Mouse (Mus musculus) gastrocnemius, postnatal 4 days (tissue): Measurements from ENCODE around the gene Usp51. TPM values are rescaled to one million over a fixed set of nuclear protein-coding genes. Genes with fewer than 3 reads are reported as not detected.
A peak's percentile ranks its signal among the peaks of the same experiment; 100 is the strongest.
"Not testable (repeated sequence)": the region's sequence is repeated elsewhere in the genome, so short reads cannot be mapped to it uniquely, and the experiment has no call there.

Source experiments
- DNase-seq, 2 experiments: peaks; one replicate each; pipeline ENCODE4 v3.0.0; 2021 to 2022; ENCODE audit warnings: low spot score in 2 of 2, mixed read lengths in 2 of 2
- long read RNA-seq, 2 experiments: library from polyadenylated mRNA; stranded (forward); transcript quantifications; one replicate each; pipeline ENCODE4 v2.0.0; 2021
- total RNA-seq, 2 experiments: library from RNA; stranded (reverse); gene quantifications; 2 replicates each; pipeline ENCODE4 v1.2.3; 2021

The Usp51 gene
- under 1 TPM; 0.59 to 0.73 TPM for total RNA-seq
- long read RNA-seq, experiment 1 = 0 reads
- long read RNA-seq, experiment 2 = 0 reads

DNA sequence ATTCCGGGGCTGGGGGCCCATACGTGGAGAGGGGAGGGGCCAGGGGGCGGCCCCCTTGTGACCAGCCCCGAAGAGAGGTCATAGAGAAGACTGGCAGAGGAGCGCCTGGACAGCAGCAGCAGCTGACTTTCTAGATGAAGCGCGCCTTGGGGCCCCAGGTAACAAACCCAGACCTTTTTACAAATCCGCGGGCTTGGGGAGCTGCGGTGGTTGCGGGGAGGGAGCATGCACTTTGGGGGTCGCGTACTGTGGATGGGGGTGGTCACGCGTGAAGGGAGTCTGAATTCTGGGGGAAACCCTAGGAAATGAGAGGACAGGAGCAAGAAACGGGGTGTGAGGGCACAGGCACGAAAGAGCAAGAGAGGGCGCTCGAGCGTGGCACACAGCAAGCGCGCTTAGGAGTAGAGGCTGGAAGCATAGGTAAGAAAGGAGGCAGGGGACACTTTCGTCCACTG is at the start of gene Usp51:
TSS of gene Usp51 (plus strand) at position 83 of the 455 bp plus-strand sequence.
- peak; percentile 15 to 16 for DNase-seq

- peak in 1 of 2 experiments; percentile 8 for DNase-seq
Observed at GRCm38 (mm10) chrX:152969606-152970005, 36.7 kb upstream of the Usp51 start.

DNA sequence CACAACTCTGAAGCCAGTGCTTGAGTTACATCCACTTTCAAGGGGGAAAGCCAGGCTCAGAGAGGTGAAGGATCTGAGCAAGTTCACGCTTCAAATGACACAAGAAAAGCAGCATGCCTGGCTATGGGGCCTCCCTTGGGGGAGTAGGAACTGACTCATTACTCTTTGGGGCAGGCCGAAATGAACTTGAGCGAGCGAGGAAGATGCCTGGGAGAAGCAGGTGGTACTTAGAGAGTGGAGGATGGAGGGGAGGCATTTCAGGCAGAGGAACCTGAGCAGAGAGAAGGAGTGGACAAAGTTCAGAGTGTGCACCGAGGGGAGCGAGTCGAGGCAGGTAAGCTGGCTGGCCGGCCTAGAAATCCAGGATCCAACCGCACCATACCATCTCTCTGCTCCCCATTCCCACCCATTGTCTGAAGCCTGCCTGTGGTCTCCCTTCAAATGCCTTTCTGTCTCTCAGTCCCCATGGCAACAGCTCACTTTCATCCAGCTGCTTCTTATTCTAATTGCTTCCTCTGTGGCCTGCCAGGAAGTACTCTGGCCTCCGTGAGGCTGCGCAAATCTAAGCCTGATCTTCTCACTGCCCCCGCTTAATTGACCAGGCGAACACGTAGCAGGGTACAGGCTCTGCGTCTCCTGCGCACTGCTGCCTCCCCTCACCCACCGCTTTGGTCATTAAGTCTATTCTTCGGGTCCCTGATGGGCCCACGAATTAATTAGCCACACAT is 32.6 kb upstream of the Usp51 start:
- DNase-seq = not testable (repeated sequence)

DNA sequence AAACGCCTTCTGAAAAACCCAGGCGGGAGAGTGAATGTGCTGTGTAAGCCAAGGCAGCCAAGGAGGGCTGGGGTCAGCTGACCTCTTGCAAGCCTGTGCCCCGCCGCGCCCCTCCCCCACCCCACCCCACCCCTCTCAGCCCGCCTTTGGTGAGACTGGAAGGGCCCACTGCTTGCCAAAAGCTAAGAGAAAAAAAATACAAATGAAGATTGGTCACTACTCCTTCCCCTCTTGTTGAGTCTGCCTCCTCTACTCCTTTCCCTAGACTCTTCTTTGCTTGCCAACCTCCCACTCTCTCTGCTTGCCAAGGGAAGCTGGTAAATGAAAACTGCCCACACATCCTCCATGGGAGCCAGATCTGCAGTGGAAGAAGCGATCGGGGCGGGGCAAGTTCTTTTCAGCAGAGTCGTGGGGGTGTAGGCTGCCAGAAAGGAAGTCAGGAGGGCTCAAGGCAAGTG is 32.0 kb upstream of the Usp51 start:
- DNase-seq = peak in 1 of 2 experiments; percentile 5

DNA sequence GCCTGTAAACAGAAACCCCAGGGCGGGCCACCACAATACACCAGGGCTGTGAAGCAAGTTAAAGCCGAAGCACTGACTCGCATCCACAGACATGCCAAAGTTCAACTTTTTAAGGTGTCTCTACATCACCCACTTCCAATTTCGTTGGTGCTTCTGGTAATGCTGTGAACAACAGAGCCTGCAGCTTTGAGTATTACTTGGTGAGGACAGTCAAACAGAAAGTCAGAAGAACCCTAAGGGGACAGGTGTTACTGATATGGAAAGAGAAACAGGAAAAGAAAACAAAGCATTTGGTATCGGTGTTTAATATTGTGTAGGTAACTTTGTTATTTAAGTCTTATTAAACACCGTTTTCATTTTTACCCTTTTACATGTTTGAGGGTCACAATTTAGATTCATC is 29.7 kb upstream of the Usp51 start:
- DNase-seq = no peak

DNA sequence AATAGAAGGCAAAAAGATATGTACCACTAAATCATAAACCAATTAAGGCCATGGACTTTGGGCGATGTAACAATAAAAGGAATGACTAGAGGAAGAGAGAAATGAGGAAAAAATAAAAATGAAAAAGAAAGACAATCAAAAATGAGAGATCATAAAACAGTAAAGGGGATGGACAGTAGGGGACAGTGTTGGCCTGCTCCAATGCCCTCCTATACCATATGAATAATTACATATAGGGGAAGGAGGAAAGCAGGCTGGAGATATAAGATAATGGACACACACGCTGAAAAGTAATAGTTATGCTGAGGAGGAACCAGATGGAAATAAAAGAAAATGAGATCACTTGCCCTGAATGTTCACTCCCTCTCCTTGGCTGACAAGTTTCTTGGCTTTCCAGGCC is 21.3 kb upstream of the Usp51 start:
- no peak for DNase-seq

- not testable (repeated sequence) for DNase-seq
Observed at GRCm38 (mm10) chrX:152989852-152990251, 16.4 kb upstream of the Usp51 start.

- DNase-seq = not testable (repeated sequence)
Observed at GRCm38 (mm10) chrX:152996105-152996504, 10.2 kb upstream of the Usp51 start.

GRCm38 (mm10) chrX:153007021-153007684 is 884 bp downstream of the Usp51 start:
- DNase-seq = peak; percentile 39 to 48

- no peak for DNase-seq
Observed at GRCm38 (mm10) chrX:153007685-153008047, 1.4 kb downstream of the Usp51 start.

DNA sequence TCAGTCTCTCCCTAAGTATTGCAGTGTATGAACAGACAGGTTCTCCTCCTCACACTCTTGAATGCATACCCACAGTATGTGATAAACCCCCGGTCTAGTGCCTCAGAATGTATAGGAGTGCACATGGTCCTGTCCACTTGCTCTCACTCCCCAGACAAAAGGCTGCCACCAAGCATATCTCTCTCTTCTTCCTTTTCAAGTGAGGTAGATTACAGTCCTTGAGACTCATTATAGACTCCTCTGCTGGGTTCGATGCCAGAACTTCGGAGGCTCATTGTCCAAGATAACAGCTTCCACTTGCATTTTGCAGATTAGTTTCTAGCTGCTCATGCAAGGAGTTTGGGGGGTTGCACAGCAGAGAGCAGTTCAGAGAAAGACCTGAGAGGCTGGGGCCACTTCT is 19.0 kb downstream of the Usp51 start:
- DNase-seq = not testable (repeated sequence)

- not testable (repeated sequence) for DNase-seq
Observed at GRCm38 (mm10) chrX:153025709-153026108, 19.4 kb downstream of the Usp51 start.

DNA sequence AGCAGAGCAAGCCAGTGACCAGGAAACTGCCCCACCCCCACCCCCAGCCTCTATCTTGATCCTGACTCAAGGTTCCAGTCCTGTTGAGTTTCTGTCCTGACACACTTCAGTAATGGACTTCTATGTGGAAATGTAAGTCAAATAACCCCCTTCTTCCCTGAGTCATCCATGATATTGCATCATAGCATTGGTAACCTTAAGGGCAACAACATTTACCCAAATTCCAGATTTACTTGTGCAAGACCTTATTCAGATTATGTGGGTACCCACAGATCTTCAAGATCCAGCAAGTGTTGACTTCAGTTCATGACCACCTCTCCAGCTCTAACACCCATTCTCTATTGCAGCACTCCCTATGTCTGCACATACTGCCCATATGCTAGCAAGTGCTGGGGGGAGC is 25.3 kb downstream of the Usp51 start:
- DNase-seq = not testable (repeated sequence)

GRCm38 (mm10) chrX:153037087-153037971 is 31.1 kb downstream of the Usp51 start, which contains the start of gene Mageh1:
Gene Mageh1 (minus strand): TSS chrX:153037575.
- peak; percentile 55 to 71 for DNase-seq

GRCm38 (mm10) chrX:153037972-153038744 is 31.9 kb downstream of the Usp51 start:
- not testable (repeated sequence) for DNase-seq

Other genes starting within 250 kb of the Usp51 start
- 1 to 10 TPM; 8.3 to 8.6 TPM for gene Shroom2, start 237.0 kb upstream of the Usp51 start, total RNA-seq
- gene Gpr143, start 224.5 kb upstream of the Usp51 start, total RNA-seq = under 1 TPM in 1 of 2 experiments, not detected in 1; 0.31 TPM
- gene Mageh1, start 31.1 kb downstream of the Usp51 start, total RNA-seq = 10 to 100 TPM; 18.3 to 20.7 TPM
- gene Foxr2, start 112.3 kb downstream of the Usp51 start, total RNA-seq = not detected
- 1 to 10 TPM; 1.6 to 1.8 TPM for gene Rragb, start 133.5 kb downstream of the Usp51 start, total RNA-seq
- 1 to 10 TPM in 1 of 2 experiments, under 1 TPM in 1; 0.76 to 1.3 TPM for gene Klf8, start 231.0 kb downstream of the Usp51 start, total RNA-seq